Mouse (Mus musculus): ENCODE measurements at regions not wholly inside any gene's neighbourhood (a gene's known extent, or its start where the extent isn't known, plus 50 kb on each side); places are given as distances from the start of the nearest gene placed in this dataset.

DNA sequence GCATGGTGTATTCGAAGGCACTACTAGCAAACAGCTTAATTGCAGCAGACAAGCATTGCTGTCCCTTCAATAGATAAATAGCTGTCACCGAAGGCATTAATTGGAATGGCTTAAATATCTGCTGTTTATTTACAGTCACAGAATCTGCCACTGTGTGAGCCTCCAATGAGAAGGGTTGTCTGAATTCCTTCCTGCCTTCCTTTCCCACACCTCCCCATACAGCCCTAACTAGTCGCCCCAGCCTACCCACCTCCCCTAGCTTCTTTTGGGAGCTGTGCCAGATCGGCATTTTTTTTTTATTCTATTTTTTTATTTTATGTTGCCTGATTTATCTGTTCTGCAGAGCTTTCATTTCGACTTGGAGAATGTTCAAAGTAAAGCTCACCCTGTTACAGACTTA, 575.7 kb downstream of the Gm9195 start:
- in situ Hi-C loops (cut with MboI; ENCODE audit: low sequenced_read_pairs) = no loop called here

DNA sequence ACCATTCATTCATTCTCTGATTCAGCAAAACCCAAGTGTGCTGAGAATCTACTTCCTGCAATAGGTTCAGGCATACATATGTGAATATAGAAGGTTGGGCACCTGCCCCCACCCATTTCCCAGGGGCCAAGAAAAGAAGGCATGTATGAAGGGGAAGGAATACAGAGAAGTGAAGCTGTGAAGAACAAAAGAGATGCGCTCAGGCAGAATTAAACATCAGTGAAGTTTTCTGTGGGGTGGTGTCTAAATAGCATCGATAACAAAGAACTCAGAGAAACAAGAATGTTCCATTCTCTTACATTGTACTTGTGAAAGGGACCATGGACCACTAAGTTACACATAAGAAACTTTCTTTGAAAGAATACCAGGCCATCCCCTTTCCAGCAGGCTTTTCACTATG, 580.7 kb downstream of the Gm9195 start:
- in situ Hi-C loops (cut with MboI; ENCODE audit: low sequenced_read_pairs) = no loop called here

DNA sequence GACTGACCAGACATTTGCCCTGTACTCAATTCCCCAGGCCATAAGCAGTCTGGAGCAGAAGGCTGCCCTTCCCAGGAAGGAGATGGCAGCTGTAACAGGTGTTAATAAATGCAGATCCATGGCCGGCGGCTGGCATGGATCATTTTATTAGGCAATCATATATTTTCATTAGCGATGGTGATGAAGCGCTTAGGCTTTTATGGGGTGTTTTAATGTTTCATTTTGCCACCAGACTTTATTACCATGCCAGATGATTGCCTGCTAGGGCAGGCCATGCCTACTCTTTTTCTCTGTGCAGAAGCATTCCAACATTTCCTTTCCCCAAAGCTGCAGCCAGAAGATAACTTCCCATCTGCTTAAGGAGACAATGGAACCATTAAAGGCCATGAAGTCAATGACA, 596.2 kb downstream of the Gm9195 start:
- in situ Hi-C loops (cut with MboI; ENCODE audit: low sequenced_read_pairs) = no loop called here

DNA sequence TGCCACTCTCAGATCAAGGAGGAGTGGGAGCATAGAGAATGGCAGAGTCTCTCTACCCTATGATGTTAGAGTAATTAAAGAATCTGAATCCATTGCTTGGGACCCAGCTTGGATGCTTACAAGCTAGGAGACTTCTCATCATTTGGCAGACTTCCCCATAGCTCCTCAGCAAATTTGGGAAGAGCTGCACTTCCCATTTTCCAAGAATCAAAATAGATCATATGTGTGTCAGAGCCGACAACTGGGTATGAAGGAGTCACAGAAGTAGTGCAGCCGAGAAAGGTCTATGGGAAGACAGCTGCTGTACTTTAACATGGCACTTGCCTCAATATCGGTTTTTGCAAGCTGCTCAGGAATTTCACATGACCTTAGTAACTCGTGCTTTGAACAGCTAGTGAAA, 596.8 kb downstream of the Gm9195 start:
- in situ Hi-C loops (cut with MboI; ENCODE audit: low sequenced_read_pairs) = no loop called here

DNA sequence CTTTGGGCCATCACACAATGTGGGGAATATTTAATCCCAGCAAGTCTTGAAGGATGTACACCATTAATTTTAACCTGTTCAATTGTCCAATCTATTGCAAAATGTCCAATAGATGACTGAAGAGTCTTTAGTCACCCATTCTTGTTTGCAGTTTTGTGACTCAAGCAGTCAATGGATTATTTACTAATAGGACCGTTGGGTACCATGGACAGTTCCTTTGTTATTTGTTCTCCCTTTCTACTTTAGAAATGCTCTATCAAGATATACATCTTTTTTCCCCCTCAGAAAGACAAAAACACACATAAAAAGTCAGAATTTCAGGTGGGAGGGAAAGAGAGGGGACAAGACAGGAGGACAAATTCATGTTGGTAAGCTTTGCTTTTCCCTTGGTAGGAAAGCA, 598.3 kb downstream of the Gm9195 start:
- in situ Hi-C loops (cut with MboI; ENCODE audit: low sequenced_read_pairs) = no loop called here

DNA sequence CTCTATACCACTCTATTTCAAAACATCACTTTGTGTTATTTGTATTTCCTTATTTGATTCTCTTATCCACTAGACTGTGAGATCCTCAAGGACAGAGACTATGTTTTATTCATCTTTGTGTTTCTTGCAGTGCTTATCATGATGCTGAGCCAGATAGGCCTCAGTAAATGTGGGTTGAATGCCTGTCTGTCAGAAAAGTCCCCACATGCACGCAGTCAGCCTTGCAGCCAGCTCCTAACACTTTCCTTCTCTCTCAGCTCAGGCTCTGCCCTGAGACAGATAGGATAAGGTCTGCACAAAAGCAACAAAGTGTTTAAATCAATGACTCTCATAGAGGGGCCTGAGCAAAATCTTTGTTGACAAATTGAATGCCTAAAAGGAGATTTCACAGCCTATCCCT, 600.0 kb downstream of the Gm9195 start:
- in situ Hi-C loops (cut with MboI; ENCODE audit: low sequenced_read_pairs) = no loop called here

DNA sequence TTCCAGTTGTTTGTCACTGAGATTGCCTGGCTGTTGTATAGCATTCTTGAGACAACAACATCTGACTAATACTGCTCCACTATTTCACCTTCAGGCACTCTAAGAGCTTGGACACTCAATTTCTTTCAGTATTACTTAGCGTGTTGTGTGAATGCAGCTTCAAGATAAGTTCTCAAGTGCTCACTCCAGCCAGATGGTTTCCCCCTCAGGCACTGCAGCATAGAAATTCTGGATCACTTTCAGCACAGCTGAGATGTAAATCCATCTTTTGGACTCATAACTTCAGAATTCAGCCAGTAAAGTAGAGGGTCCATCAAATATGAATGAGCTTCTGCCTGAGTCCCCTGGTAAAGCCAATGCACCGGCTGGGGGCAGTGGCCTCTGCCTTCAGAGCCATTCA, 608.8 kb downstream of the Gm9195 start:
- in situ Hi-C loops (cut with MboI; ENCODE audit: low sequenced_read_pairs) = no loop called here

DNA sequence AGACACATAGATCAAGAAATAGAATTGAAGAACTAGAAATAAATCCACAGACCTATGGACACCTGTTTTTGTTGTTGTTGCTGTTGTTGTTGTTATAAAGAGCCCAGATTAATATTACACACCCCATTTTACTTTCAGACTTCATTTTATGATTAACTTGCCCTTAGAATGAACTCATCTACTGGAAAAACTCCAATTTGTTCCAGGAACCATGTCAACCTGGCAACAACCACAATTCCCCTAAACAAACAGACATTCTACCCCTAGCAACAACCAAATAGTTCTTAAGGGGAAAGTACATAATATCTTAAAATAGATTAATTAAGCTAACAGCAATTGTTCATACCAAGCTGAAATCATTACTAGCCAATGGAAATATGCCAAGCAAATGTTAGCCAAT, 646.1 kb downstream of the Gm9195 start:
- in situ Hi-C loops (cut with MboI; ENCODE audit: low sequenced_read_pairs) = no loop called here

DNA sequence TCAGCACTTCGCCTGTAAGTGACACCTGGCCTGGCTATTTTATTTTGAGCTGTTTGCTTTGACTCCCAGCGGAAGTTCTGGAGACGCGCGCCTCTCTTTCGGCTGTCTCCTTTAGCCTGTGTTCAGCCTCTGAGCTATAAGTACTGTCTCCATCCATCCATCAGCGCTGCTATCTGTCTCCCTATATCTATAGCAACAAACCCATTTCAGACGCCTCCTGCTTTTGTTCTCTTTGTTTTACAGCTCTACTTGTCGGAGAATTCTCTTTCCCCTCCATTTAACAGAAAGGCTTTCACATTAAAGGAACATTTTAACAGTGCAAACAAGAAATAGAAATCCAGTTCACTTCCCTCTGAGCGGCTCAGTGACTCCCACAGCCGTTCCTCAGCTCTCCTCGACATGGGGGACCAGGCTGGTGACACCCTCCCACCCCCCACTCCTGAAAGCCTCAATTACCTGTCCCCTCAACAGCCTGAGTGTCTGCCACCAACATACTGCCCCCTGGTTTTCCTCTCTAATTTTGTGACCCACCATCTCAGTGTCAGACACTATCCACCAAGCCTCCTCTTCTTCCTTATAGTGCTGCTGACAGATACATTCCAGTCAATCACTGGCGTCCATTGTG, 682.7 kb downstream of the Gm9195 start:
- in situ Hi-C loops (cut with MboI; ENCODE audit: low sequenced_read_pairs) = no loop called here

DNA sequence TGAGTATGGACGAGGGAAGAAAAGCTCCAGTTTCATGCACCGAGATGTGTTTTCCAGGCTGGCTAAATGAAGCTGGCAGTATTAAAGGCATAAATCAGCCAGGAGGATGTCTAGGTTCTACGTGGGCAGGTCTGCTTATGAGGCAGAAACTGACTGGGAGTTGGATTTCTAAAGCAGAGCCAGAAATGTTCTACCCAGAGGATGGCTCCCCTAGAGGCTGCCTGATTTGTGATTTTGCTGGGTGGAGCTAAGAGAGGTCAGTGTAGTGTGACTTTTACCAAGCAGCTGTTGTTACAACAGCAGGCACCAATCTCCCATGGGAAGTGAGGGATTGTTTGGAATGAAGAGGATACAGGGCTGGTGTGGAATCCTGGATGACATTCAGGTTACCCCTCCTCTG, 686.0 kb downstream of the Gm9195 start:
- in situ Hi-C loops (cut with MboI; ENCODE audit: low sequenced_read_pairs) = no loop called here

DNA sequence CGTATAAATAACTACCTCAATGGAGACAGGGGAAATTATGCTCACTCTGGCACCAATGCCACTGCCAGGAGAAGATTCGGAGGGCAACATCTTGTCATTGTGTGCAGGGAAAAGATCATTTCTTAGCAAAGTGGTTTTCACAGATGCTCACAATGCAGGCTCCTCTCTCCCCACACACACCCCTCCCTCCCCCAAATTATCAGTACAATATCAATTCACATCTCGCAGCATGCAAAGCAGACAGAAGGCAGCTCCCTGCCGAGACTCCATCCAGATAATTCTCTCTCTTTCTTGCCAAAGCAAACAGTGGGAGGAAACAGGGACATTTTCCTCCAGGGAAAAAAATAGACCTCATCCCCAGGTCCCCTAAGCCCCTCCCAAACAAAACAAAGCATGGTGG, 691.8 kb downstream of the Gm9195 start:
- in situ Hi-C loops (cut with MboI; ENCODE audit: low sequenced_read_pairs) = no loop called here

DNA sequence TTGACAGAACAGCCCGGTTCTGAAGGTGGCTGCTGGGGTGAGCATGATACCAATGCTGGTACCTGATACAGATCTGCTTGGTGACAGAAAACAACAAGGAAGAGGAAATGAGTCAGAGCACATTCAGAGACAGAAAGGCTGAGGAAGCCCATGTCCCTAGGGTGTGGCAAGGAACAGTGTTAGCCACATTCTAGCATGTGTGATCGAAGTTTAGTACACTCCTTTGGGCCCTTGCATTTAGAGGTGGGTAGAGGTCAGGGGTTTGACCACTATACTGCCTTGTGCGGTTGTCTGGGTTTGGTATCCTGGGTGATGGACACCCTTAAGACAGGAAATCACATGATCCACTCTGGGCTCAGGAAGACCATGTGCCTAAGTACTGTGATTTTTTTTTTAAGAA, 695.9 kb downstream of the Gm9195 start:
- in situ Hi-C loops (cut with MboI; ENCODE audit: low sequenced_read_pairs) = no loop called here

DNA sequence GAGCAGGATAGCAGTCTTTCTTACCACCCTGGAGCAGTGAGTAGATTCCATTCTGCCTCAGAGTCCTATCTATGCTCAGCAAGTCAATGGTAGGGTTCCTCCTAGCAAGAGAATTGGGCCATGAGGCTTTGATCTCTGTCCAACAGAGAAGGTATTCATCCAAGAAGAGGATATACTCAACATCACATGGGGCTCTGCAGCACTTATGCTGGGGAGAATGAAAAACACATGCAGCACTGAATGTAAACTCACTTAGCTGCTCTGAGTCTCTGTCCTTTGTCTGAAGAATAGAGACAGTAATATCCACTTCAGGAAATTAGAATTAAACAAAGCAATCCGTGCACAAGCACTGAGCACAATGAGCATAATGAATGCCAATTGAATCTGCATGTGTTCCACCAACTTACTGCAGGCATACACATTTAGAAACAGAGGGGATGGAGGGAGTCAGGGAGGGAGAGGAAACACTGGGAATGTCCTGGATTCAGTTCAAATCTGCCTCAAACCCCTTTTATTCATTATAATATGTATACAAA, 714.6 kb downstream of the Gm9195 start:
- in situ Hi-C loops (cut with MboI; ENCODE audit: low sequenced_read_pairs) = no loop called here

DNA sequence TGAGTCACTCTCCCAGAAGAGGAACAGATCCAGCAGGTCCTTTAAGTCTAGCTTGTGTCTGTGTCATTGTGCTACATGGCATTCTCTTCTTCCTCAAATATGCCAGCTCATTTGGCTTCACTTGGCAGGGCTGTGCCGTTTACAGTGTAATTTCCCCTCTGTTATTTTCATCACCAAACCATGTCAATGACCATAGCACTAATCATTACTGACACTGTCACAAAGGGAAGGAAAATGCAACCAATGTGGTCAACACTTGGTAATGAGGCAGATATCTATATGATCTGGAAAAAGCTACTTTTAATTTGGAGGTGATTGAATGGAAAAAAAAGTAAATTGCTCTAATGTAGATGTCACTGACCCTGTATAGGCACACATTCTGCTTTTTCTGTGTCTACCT, 724.8 kb downstream of the Gm9195 start:
- in situ Hi-C loops (cut with MboI; ENCODE audit: low sequenced_read_pairs) = no loop called here

DNA sequence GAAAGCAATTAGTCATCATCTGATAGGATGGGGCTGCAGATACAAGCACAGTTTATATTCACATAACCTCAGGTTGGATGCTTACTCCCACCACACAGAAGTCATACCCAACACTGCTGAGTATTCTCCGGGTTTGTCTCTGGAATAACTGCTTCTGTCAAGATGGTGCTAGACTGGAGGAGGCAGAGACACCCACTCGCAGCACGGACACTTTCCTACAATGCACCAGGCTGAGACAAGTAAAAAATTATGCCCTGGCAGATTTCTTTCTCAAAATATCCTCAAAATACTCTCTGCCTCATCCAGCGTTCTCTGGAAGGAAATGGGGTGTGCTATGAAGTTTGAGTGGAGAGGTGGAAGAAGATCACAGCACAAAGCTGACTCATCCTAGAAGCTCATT, 763.1 kb downstream of the Gm9195 start:
- in situ Hi-C loops (cut with MboI; ENCODE audit: low sequenced_read_pairs) = no loop called here

DNA sequence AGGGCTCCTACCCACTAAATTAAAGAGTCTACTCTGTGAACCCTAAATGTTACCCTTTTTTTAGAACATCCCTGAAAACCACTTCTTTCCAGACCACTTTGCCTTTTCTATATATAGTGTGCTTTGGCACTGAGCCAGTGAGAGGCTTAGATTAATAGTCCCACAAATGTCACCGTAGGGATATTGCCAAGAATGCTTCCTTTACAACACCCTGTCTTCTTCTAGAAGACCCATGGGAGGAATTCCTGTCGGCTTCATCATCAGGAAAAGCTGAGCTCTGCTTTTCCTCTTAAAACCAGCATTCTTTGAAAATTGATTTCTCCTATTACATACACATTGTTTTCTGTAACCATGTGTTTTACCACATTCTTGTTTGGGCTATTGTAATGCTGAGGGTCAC, 768.1 kb downstream of the Gm9195 start:
- in situ Hi-C loops (cut with MboI; ENCODE audit: low sequenced_read_pairs) = no loop called here

DNA sequence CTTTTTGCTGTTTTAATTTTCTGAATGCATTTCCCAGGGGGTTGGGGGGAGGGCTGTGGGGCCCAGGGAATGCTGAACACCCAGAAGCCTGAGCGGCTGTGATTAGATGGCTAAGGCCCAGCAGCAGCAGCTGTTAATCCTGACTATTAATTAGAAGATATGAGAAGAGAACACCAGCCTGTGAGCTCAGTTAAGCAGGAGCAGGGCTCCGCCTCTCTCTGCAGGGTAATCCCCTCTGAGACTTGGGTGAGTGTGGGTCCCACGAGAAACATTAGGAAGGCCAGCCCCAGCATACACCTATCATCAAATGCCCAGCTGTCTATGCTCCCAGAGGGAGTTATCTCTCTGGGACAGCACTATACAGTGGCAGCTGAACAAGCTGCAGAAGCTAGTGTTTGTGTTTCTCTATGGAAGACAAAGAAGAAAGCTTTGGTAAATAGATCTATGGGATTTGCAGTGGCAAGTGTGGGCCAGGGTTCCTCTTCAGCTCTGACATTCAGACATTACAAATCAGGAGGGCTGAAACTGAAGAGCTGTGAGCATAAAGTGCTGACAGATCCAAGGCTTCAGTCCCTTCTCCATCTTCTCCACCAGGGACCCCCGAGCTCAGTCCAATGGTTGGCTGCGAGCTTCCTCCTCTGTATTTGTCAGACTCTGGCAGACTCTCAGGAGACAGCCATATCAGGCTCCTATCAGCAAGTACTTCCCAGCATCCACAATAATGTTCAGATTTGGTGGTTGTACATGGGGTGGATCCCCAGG, 781.9 kb downstream of the Gm9195 start:
- in situ Hi-C loops (cut with MboI; ENCODE audit: low sequenced_read_pairs) = no loop called here

DNA sequence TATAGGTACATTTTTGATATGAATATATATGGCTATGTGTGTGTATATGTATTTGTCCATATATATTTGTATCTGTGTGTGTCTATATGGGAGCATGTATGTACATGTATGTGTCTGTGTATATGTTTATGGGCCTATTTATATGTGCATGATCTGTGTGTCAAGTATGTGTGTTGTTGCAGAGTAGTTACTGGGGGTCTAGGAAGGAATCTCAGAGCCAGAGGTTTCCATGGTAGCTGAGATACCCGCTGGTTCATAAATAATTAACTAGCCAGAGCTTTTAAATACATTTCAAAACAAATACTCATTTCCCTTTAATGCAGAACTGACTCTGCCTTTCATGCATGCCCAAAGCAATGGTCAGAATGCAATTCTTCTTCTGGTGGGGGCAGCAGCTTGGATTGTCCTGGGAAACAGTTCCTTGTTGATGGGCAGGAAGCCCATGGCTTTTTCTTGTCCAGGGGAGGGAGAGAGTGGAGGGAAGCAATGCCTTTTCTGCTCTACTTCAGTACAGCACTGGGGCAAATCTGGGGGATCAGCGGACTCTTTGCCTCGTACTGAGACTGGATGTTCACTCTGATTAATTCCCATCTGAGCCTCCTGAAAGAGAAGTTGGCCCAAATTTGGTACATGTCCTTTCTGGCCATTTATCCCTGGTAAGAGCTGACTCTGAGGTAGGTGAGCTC, 798.7 kb downstream of the Gm9195 start:
- in situ Hi-C loops (cut with MboI; ENCODE audit: low sequenced_read_pairs) = no loop called here

DNA sequence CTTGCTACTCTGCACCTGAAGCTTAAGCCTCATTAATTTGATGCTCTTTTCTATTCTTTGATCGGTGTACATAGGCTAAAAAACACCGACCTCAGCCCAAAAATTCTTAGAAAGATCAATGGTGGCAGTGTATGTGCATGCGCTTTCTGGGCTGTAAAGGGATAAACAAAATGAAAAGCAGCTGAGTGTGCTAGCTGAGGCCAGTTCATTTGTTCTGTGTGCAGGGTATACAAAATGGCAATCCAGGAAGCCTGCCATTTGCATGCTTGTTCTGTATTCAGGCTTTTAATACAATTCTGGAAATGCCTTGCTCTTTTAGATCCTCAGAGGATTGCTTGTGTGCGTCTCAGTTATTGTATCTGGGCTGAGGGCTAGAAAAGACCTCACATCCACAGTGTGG, 817.1 kb downstream of the Gm9195 start:
- in situ Hi-C loops (cut with MboI; ENCODE audit: low sequenced_read_pairs) = no loop called here

DNA sequence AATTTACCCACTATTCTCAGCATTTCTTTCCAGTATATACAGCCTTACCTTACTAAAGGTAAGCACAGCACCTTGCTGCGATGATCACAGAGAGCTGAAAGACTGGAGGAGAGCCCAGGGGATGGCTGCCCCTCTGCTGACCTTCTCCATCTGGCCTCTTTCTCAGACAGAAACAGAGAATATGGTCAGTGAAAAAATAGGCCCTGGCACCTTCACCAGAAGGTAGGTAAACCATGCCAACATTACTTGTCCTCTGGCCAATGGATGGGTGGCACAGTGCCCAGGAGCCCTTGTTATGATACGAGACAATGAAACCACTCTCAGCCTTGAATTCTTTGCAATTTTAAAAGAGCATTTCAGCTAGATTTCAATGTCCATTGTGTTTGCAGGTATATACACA, 817.8 kb downstream of the Gm9195 start:
- in situ Hi-C loops (cut with MboI; ENCODE audit: low sequenced_read_pairs) = no loop called here

DNA sequence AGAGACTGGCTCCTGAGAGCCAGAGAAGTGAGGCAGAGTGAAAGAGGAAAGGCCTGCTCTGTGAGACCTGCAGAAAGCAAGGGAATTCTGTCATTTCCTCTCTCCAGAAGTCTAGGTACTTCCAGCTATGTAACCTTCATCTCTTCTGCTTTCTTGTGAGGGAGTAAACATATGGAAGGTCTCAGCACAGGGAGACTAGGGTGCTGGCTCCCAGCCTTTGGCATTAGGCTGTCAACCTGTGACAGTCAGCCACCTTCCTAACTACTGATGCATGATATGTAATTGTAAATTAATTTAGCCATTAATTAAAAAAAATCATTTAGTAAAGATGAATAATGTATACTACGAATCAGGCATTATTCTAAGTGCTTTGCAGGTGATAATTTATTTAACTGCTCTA, 819.2 kb downstream of the Gm9195 start:
- in situ Hi-C loops (cut with MboI; ENCODE audit: low sequenced_read_pairs) = no loop called here

DNA sequence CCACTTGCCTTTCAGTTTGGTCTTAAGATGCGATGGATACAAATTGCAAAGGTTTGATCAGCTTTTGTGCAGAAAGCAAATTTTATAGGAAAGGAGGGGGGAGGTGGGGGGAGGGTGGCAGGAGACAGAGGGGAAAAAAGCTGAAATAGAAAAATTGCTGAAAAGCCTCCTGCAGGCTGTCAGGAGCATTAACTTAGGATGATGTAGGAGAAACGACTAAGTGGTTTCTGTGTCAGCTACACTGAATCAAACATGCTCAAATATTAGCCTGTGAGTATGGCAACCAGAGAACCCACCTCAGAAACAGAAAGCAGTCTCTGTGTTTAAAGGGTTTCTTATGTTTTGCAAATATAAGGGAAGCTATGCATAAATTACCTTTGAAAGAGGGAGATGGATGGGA, 819.6 kb downstream of the Gm9195 start:
- in situ Hi-C loops (cut with MboI; ENCODE audit: low sequenced_read_pairs) = no loop called here
